Mouse (Mus musculus): ENCODE results near the gene Olfr355. TPM values are rescaled to one million over a fixed set of nuclear protein-coding genes. Genes with fewer than 3 reads are reported as not detected.

Gene Olfr355
- polyA plus RNA-seq (2015; fragmentation: Nextera tagmentation; extraction: Ambion mirVana) = not detected in 2 replicates

DNA sequence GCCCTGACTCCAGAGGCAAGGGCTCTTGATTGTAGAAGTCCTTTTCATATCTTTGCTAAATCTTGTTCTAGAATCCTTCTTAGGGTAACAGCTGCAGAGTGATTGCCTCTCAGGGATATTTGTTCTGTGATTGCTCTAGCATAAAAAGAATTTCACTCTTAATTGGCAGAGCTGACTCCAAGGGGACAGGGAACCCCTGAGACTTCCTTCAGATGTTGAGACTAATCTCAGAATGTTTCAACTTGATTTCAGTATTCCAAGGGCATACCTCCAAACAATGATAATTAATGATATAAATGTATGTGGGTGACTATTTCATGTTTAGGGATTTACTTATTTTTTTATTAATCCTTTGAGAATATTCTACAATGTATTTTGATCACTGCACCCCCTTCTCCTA lies at the start of gene Olfr355:
TSS of gene Olfr355 (minus strand) at position 101 of the 400 bp plus-strand sequence.
- DNase-seq (ENCODE audit: low spot score) = no peak

DNA sequence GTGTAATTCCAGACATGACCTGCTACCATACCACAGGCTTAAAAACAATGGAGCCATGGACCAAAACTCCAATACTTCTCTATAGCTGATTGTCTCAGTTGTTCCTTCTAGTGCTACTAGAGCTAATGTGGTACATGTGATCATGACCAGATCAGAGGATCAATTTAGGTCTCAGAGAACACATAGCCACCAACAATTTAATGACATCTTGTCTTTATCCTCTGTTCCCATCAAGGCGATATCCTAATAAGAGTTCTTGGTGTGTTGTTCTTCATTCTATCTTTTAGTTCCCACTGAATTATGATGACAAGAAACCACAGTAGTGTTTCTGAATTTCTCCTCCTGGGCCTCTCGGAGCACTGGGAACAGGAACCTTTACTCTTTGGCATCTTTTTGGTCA lies 8.1 kb upstream of the Olfr355 start, which contains the start of gene Olfr356:
TSS of gene Olfr356 (plus strand) at position 301 of the 400 bp plus-strand sequence.
- DNase-seq (ENCODE audit: low spot score) = no peak

DNA sequence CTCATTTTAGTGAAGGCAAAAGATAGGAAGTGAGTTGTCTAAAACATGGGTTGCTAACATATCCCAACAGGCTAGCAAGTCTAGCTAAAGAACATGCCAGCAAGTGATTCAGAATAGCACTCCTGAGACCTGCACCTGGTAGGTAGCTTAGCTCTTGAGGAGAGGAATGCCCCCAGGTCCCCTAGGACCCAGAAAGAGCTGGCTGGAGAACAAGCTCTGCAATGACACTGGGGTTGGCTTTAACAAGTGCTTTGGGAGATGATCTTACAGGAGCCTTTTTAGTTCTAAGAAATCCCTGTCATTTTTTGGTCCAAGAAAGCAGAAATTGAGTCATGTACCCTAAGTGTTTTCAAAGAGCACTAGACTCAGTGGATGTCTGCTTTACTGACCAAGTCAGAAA lies 23.3 kb downstream of the Olfr355 start, which contains the start of gene Olfr354:
TSS of gene Olfr354 (plus strand) at position 301 of the 400 bp plus-strand sequence.
- no peak for DNase-seq (ENCODE audit: low spot score)

DNA sequence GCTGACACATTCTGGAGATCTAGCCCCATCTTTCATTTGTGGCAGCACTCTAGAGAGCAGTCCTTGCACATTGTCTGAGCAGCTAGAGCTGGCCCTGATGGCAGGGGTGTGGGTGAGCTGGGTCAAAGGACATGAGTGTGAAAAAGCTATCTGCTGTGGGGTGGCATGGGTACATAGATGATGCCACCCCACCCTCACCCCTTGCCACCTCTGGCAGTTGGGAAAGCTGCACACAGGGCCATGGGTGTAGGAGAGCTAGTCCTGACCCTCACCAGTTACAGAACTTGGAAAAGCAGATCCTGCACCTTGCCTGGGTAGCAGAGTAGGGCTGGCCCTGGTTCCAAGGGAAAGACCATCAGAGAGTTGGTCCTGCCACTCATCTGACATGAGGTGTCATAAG lies 31.6 kb downstream of the Olfr355 start:
- DNase-seq (ENCODE audit: low spot score) = no peak

DNA sequence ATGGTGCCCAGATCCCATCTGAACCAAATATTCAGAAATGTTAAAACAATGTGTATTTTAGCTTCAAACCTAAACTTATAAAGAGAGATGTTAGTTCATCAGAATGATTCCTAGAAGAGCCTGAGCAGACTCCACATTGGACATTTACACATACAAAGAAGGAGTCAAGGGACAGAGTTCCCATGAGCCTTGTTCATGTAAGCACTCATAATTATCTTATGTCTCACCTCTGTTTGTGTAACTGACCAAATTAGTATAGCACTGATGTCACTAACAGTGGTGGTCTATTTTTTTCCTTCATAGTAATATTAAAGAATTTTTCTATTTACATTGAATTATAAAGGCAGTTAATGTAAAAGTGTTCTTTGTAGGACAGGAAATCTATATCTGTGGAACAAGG lies 35.9 kb downstream of the Olfr355 start, which contains the start of gene Olfr353:
TSS of gene Olfr353 (minus strand) at position 101 of the 400 bp plus-strand sequence.
- DNase-seq (ENCODE audit: low spot score) = no peak

Other genes with a start within 250 kb of the Olfr355 start
- not detected in 2 replicates for gene Olfr346, start 243.1 kb downstream of the Olfr355 start, polyA plus RNA-seq (2015; fragmentation: Nextera tagmentation; extraction: Ambion mirVana)
- gene Olfr347, start 197.0 kb downstream of the Olfr355 start, polyA plus RNA-seq (2015; fragmentation: Nextera tagmentation; extraction: Ambion mirVana) = not detected in 2 replicates
- not detected in 2 replicates for gene Olfr348, start 144.6 kb downstream of the Olfr355 start, polyA plus RNA-seq (2015; fragmentation: Nextera tagmentation; extraction: Ambion mirVana)
- gene Olfr50, start 138.4 kb downstream of the Olfr355 start, polyA plus RNA-seq (2015; fragmentation: Nextera tagmentation; extraction: Ambion mirVana) = not detected in 2 replicates
- gene Olfr3, start 111.9 kb downstream of the Olfr355 start, polyA plus RNA-seq (2015; fragmentation: Nextera tagmentation; extraction: Ambion mirVana) = not detected in 2 replicates
- gene Olfr350, start 82.6 kb downstream of the Olfr355 start, polyA plus RNA-seq (2015; fragmentation: Nextera tagmentation; extraction: Ambion mirVana) = not detected in 2 replicates
- gene Olfr351, start 66.2 kb downstream of the Olfr355 start, polyA plus RNA-seq (2015; fragmentation: Nextera tagmentation; extraction: Ambion mirVana) = not detected in 2 replicates
- gene Olfr352, start 60.4 kb downstream of the Olfr355 start, polyA plus RNA-seq (2015; fragmentation: Nextera tagmentation; extraction: Ambion mirVana) = not detected in 2 replicates
- not detected in 2 replicates for gene Olfr353, start 36.0 kb downstream of the Olfr355 start, polyA plus RNA-seq (2015; fragmentation: Nextera tagmentation; extraction: Ambion mirVana)
- gene Olfr354, start 23.2 kb downstream of the Olfr355 start, polyA plus RNA-seq (2015; fragmentation: Nextera tagmentation; extraction: Ambion mirVana) = not detected in 2 replicates
- not detected in 2 replicates for gene Olfr356, start 8.2 kb upstream of the Olfr355 start, polyA plus RNA-seq (2015; fragmentation: Nextera tagmentation; extraction: Ambion mirVana)
- not detected in 2 replicates for gene Olfr357, start 64.9 kb upstream of the Olfr355 start, polyA plus RNA-seq (2015; fragmentation: Nextera tagmentation; extraction: Ambion mirVana)
- gene Olfr358, start 80.4 kb upstream of the Olfr355 start, polyA plus RNA-seq (2015; fragmentation: Nextera tagmentation; extraction: Ambion mirVana) = not detected in 2 replicates
- not detected in 2 replicates for gene Olfr360, start 136.8 kb upstream of the Olfr355 start, polyA plus RNA-seq (2015; fragmentation: Nextera tagmentation; extraction: Ambion mirVana)
- not detected in 2 replicates for gene Olfr361, start 160.4 kb upstream of the Olfr355 start, polyA plus RNA-seq (2015; fragmentation: Nextera tagmentation; extraction: Ambion mirVana)
- gene Olfr362, start 189.0 kb upstream of the Olfr355 start, polyA plus RNA-seq (2015; fragmentation: Nextera tagmentation; extraction: Ambion mirVana) = not detected in 2 replicates
- not detected in 2 replicates for gene Olfr364-ps1, start 210.4 kb upstream of the Olfr355 start, polyA plus RNA-seq (2015; fragmentation: Nextera tagmentation; extraction: Ambion mirVana)